Mouse (Mus musculus) hindbrain, embryonic 14.5 days (tissue): ENCODE data around the gene Gm8122. TPM values are rescaled to one million over a fixed set of nuclear protein-coding genes. Genes with fewer than 3 reads are reported as not detected.
"Not testable (repeated sequence)": the region's sequence is repeated elsewhere in the genome, so short reads cannot be mapped to it uniquely, and the experiment has no call there.

Source experiments
- ATAC-seq: fragments of 200-750 bp; cut with Nextera tagmentation; 2 replicates; pipeline ENCODE4 v1.8.0; 2017; ENCODE audit warnings: moderate number of reproducible peaks, mild to moderate bottlenecking, moderate TSS enrichment, moderate library complexity; ENCODE audit not compliant: low FRiP score
- DNase-seq: peaks from one replicate; pipeline ENCODE4 v3.0.0-alpha.2; 2015; ENCODE audit warnings: low spot score
- H3K27ac ChIP-seq: fragments of 300-500 bp; sonication (generic); 2 replicates; pipeline ENCODE4 v1.5.1; 2014; ENCODE audit warnings: mild to moderate bottlenecking, moderate library complexity
- H3K27me3 ChIP-seq: fragments of 300-500 bp; sonication (generic); 2 replicates; pipeline ENCODE4 v1.6.1; 2014; ENCODE audit warnings: mild to moderate bottlenecking, low read length, mixed read lengths; ENCODE audit not compliant: control insufficient read depth, insufficient read depth
- H3K36me3 ChIP-seq: fragments of 300-500 bp; sonication (generic); replicated peaks from 2 replicates; pipeline ENCODE4 v1.6.1; 2014; ENCODE audit not compliant: control insufficient read depth, insufficient read depth
- H3K4me1 ChIP-seq: fragments of 300-500 bp; sonication (generic); replicated peaks from 2 replicates; pipeline ENCODE4 v1.6.1; 2014; ENCODE audit warnings: antibody characterized with exemption, low read length, mixed read lengths; ENCODE audit not compliant: control insufficient read depth, insufficient read depth
- H3K4me2 ChIP-seq: fragments of 300-500 bp; sonication (generic); replicated peaks from 2 replicates; pipeline ENCODE4 v1.6.1; 2014; ENCODE audit warnings: mild to moderate bottlenecking, moderate library complexity
- H3K4me3 ChIP-seq: fragments of 300-500 bp; sonication (generic); replicated peaks from 2 replicates; pipeline ENCODE4 v1.5.1; 2014; ENCODE audit warnings: mild to moderate bottlenecking, low read length
- H3K9ac ChIP-seq: fragments of 300-500 bp; sonication (generic); 2 replicates; pipeline ENCODE4 v1.6.1; 2014
- H3K9me3 ChIP-seq: fragments of 300-500 bp; sonication (generic); 2 replicates; pipeline ENCODE4 v1.6.1; 2016; ENCODE audit warnings: low read length; ENCODE audit not compliant: control insufficient read depth
- WGBS: fragments of 180-500 bp; shearing (Covaris S2); extraction: QIAGEN DNeasy Blood & Tissue Kit; methylation state at CpG from one replicate; pipeline ENCODE4 v1.1.7; 2014; 5-methylcytosine and 5-hydroxymethylcytosine counted together
- polyA plus RNA-seq: library from polyadenylated mRNA; unstranded; fragments of >200 nt; fragmentation: Nextera tagmentation; extraction: Ambion mirVana; gene quantifications from 2 replicates; pipeline ENCODE4 v1.2.1, GENCODE M21; 2014

Gm8122 gene
- polyA plus RNA-seq, 1 experiment from 2014 or later: not detected

DNA sequence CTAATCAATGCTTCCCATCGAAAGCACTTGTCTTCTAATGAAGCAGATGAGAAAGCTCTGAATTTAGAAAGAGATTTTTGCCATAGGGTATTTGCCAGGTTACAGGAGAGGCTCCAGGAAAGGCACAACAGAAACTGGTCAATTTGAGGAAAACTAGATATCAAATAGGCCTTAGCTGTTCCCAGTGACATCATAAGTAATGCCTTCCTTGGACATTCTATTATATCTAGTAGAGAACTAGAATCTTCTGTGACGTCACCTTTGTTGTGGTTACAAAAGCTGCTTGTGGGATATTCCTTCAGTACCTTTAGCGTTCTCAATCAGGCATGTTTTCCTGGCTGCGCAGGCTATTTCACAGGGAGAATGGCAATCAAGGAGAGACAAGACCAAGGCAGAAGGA, 23.2 kb upstream of the Gm8122 start, which contains the start of gene Gm8126:
Gene Gm8126 (plus strand): TSS at position 301 of the 400 bp plus-strand sequence.
- H3K9me3 ChIP-seq, H3K27me3 ChIP-seq, ATAC-seq, H3K4me1 ChIP-seq, H3K27ac ChIP-seq, H3K9ac ChIP-seq, H3K4me2 ChIP-seq, H3K4me3 ChIP-seq, DNase-seq, H3K36me3 ChIP-seq: not testable (repeated sequence)
- 84% methylated on average over 3 of the region's 4 CpGs for WGBS

DNA sequence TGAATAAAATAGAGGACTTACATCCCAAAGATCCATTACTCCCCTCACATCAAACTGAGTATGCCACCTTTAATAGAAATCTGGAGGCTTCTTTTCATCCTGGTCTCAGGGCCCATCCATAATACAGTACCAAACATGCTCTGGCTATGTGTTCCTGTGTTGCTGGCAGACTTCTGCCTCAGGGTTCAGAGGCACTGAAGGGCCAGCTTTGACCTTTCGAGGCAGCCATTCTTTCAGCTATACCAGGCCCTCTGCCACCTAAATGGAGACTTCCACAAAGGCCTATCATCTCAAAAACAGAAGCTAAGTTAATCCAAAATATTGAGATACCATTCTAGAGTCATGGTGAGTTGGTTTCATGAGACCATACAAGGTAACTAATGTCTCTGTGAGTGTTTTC, 21.4 kb upstream of the Gm8122 start:
- H3K4me2 ChIP-seq, DNase-seq, H3K4me1 ChIP-seq, H3K27me3 ChIP-seq, ATAC-seq, H3K4me3 ChIP-seq, H3K36me3 ChIP-seq, H3K9me3 ChIP-seq, H3K27ac ChIP-seq, H3K9ac ChIP-seq: not testable (repeated sequence)
- WGBS: 87% methylated on average over 1 of the region's 1 CpGs

DNA sequence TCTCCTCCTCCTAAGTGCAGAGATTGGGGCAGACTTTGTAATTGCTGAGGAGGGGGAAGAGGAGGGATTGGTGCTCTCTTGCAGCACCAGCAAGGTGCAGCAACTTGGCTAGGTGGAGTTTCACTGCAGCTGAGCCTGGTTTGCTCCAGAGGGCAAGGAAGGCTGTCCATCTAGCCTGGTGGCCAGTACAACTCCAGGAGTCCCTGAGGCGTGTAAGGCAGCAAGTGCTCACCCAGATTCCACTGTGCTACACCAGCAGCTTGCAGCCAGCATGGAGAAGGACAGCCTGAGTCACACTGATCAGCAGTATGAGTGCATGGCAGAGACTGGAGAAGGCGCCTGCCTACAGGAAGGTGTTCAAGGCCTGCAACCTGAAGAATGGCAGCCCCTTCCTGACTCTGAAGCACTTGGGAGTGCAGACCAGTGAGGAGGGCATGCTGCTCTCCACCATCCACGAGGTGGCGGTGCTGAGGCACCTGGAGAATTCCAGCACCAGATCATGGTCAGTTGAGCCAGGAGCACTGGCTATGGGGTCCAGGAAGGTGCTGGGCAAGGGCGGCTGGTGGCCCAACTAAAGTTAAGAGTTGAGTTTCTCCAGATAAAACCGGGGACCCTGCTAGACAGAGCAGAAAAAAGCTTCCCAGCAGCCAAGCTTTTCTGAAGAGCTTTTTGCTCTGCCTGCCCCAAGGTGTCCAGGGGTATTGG, 15.6 kb upstream of the Gm8122 start:
- not testable (repeated sequence) for H3K4me1 ChIP-seq, H3K9me3 ChIP-seq, H3K4me2 ChIP-seq, DNase-seq, H3K4me3 ChIP-seq, H3K27me3 ChIP-seq, H3K27ac ChIP-seq, H3K9ac ChIP-seq, ATAC-seq, H3K36me3 ChIP-seq
- 39% methylated on average over 5 of the region's 6 CpGs for WGBS

DNA sequence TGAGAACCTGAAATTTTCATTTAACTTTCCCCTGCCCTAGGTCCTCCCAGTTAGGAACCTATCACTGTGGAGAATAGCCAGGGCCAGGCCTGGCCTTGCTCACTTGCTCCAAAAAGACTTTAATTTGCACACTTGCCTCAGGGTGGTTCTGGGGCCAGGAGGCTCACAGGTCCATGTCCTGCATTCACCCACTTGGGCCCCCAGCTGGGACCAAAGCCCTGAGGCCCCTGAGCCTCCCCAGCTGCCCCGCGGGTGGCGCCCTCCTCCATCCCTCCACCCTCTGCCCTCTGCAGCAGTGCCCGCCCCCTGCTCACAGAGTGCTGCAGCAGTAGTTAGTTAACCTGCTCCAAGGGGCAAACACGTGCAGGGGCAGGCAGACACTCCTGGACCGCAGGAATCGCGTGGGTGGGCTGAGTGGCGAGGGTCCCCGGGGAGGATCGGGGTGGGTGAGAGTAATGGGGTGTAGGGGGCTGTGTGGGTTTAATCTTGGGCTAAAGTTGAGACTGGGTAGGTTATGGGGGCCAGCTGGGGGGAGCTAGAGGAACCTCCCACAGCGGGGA, 14.6 kb upstream of the Gm8122 start:
- ATAC-seq, H3K27ac ChIP-seq, H3K4me2 ChIP-seq, H3K9me3 ChIP-seq, H3K4me1 ChIP-seq, H3K36me3 ChIP-seq, H3K27me3 ChIP-seq, H3K4me3 ChIP-seq, DNase-seq, H3K9ac ChIP-seq: not testable (repeated sequence)
- WGBS: 22% methylated on average over 10 of the region's 12 CpGs

DNA sequence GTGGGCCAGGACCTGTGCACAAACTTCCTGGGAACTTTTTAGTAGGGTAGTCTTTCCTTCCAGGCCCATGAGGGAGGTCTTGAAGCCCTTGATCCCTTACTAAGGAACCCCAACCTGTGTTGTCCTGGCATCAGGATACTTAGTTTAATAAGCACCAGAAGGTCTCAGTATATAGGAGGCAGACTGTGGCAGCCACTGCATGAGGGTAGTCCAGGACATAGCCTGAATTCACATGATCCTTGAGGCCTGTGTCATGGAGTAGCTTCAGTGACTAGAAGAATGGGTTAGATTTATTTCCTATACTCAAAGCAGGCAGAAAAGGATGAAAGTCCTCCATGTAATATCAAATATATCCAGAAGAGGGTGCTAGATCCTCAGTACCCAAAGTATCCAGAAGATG, 2.7 kb upstream of the Gm8122 start:
- H3K4me3 ChIP-seq, DNase-seq, H3K36me3 ChIP-seq, H3K27ac ChIP-seq, ATAC-seq, H3K9me3 ChIP-seq, H3K4me2 ChIP-seq, H3K27me3 ChIP-seq, H3K9ac ChIP-seq, H3K4me1 ChIP-seq: not testable (repeated sequence)

Other genes starting within 250 kb of the Gm8122 start
- not detected in 2 replicates for gene Gm8082, start 241.7 kb downstream of the Gm8122 start, polyA plus RNA-seq
- not detected in 2 replicates for gene Gm10376, start 219.7 kb downstream of the Gm8122 start, polyA plus RNA-seq
- gene Gm8094, start 158.7 kb downstream of the Gm8122 start, polyA plus RNA-seq: not detected in 2 replicates
- gene Gm8104, start 134.7 kb downstream of the Gm8122 start, polyA plus RNA-seq: 0.11 TPM in 1 of 2 replicates, not detected in the other
- not detected in 2 replicates for gene Gm7233, start 55.4 kb downstream of the Gm8122 start, polyA plus RNA-seq
- gene Gm8126, start 23.3 kb upstream of the Gm8122 start, polyA plus RNA-seq: not detected in 2 replicates
- not detected in 2 replicates for gene Gm9732, start 39.7 kb upstream of the Gm8122 start, polyA plus RNA-seq
- not detected in 2 replicates for gene Gm8127, start 58.5 kb upstream of the Gm8122 start, polyA plus RNA-seq
- gene 1700001F09Rik, start 112.5 kb upstream of the Gm8122 start, polyA plus RNA-seq: not detected in 2 replicates
- gene Gm8138, start 181.0 kb upstream of the Gm8122 start, polyA plus RNA-seq: not detected in 2 replicates